Mouse (Mus musculus) heart, embryonic 15.5 days (tissue): ENCODE measurements around the gene B3gat2. TPM values are rescaled to one million over a fixed set of nuclear protein-coding genes. Genes with fewer than 3 reads are reported as not detected.

Experiments used
- ATAC-seq: fragments of 200-750 bp; cut with Nextera tagmentation; replicated peaks from 2 replicates; pipeline ENCODE4 v1.8.0; 2017; ENCODE audit warnings: low read depth, moderate TSS enrichment; ENCODE audit not compliant: insufficient number of reproducible peaks, insufficient read depth, low FRiP score
- H3K27ac ChIP-seq: fragments of 300-500 bp; sonication (generic); 2 replicates; pipeline ENCODE4 v1.5.1; 2015; ENCODE audit warnings: mild to moderate bottlenecking, inconsistent platforms
- H3K27me3 ChIP-seq: fragments of 300-500 bp; sonication (generic); 2 replicates; pipeline ENCODE4 v1.6.1; 2015; ENCODE audit warnings: inconsistent platforms
- H3K36me3 ChIP-seq: fragments of 300-500 bp; sonication (generic); 2 replicates; pipeline ENCODE4 v1.6.1; 2015; ENCODE audit warnings: mild to moderate bottlenecking, inconsistent platforms
- H3K4me1 ChIP-seq: fragments of 300-500 bp; sonication (generic); replicated peaks from 2 replicates; pipeline ENCODE4 v1.6.1; 2015; ENCODE audit warnings: inconsistent platforms
- H3K4me2 ChIP-seq: fragments of 300-500 bp; sonication (generic); 2 replicates; pipeline ENCODE4 v1.6.1; 2015; ENCODE audit warnings: inconsistent platforms, mild to moderate bottlenecking, moderate library complexity
- H3K4me3 ChIP-seq: fragments of 300-500 bp; sonication (generic); 2 replicates; pipeline ENCODE4 v1.5.1; 2015; ENCODE audit warnings: mild to moderate bottlenecking, inconsistent platforms
- H3K9ac ChIP-seq: fragments of 300-500 bp; sonication (generic); 2 replicates; pipeline ENCODE4 v1.6.1; 2015; ENCODE audit warnings: mild to moderate bottlenecking, inconsistent platforms
- H3K9me3 ChIP-seq: fragments of 300-500 bp; sonication (generic); replicated peaks from 2 replicates; pipeline ENCODE4 v1.6.1; 2016; ENCODE audit warnings: inconsistent platforms
- whole genome bisulfite sequencing: fragments of 180-500 bp; shearing (Covaris S2); methylation state at CpG from one replicate; pipeline ENCODE4 v1.1.7; 2015; ENCODE audit warnings: mixed read lengths; 5-methylcytosine and 5-hydroxymethylcytosine counted together
- polyA plus RNA-seq: library from polyadenylated mRNA; unstranded; fragments of >200 nt; fragmentation: Nextera tagmentation; extraction: Ambion mirVana; gene quantifications from 2 replicates; pipeline ENCODE4 v1.2.1, GENCODE M21; 2015

B3gat2 gene
- polyA plus RNA-seq, 1 experiment from 2014 or later = 0.29 TPM

GRCm38 (mm10) chr1:23884914-23885313 lies 123.4 kb downstream of the B3gat2 start:
- Histone ChIP-seq H3K4me3 (no peak overlapping the region), H3K27me3 (no peaks in the 10 kb centered on the region), H3K9me3 (no peaks in the 10 kb centered on the region), H3K4me2 (no peak overlapping the region), H3K36me3 (no peaks in the 10 kb centered on the region), H3K4me1 (no peaks in the 10 kb centered on the region), H3K27ac (no peak overlapping the region), H3K9ac (no peak overlapping the region)
- WGBS = 97% methylated on average over 7 of the region's 7 CpGs
- no peak for ATAC-seq

- no peak overlapping the region for H3K4me2 ChIP-seq
- no peak for ATAC-seq
- H3K27ac ChIP-seq = no peak overlapping the region
- no peak overlapping the region for H3K4me3 ChIP-seq
- 27% methylated on average over 1 of the region's 1 CpGs for WGBS
- no peaks in the 10 kb centered on the region for H3K27me3 ChIP-seq
- no peak overlapping the region for H3K9ac ChIP-seq
- no peaks in the 10 kb centered on the region for H3K36me3 ChIP-seq
- H3K4me1 ChIP-seq = peaks cover 21% of the 10 kb centered on the region
- no peaks in the 10 kb centered on the region for H3K9me3 ChIP-seq
Measured at GRCm38 (mm10) chr1:23892072-23892471, 130.5 kb downstream of the B3gat2 start.

Other genes starting within 250 kb of the B3gat2 start
- gene Smap1, start 160.6 kb downstream of the B3gat2 start, polyA plus RNA-seq = 31.7 and 38.0 TPM in 2 replicates
- 56.1 and 76.1 TPM in 2 replicates for gene Sdhaf4, start 243.9 kb downstream of the B3gat2 start, polyA plus RNA-seq